In genomic region chr9:88242530-88242929, GRCm38 (mm10) we compare ENCODE assay signal across 20 mouse cellular contexts.
A peak's percentile ranks its signal among the peaks of the same experiment; 100 is the strongest.
DNase-seq lines count a peak whose midpoint lies in the region; ATAC-seq and TF ChIP-seq lines count a peak whose summit lies in the region.
"Had no signal": no experiment of that assay in that cellular context is flagged by ENCODE, and none has a peak within 500 bp of the region (broad histone marks: within the 10 kb centered on the region; RNA-seq: fewer than 3 reads in every experiment).

No protein-coding gene starts in this region.

- 0 out of 2 replicates have a peak, but pooled peaks cover 2% of the 10 kb centered on the region for H3K4me1 ChIP-seq in lung, adult 2 months (ENCODE audit: control insufficient read depth, insufficient read depth, low read length)
- peaks cover 4% of the 10 kb centered on the region; the same call in 1 of the 2 replicates for H3K4me1 ChIP-seq in hindbrain, embryonic 14.5 days (replicated peaks; ENCODE audit: control insufficient read depth, insufficient read depth, low read length)

- peak; percentile 14 to 55 for DNase-seq in lung, adult 18-20 months
- peak; percentile 26 for DNase-seq in lung, adult 2 months
- peak; percentile 32 for DNase-seq in lung, postnatal 14 days
- DNase-seq in lung, postnatal 4 days, result peak; percentile 19 to 25
- no peak for DNase-seq in hindbrain, embryonic 14.5 days (ENCODE audit: low spot score)
- DNase-seq in Muller cell, postnatal 12 days (ENCODE audit: inconsistent ontology term), result no peak
- DNase-seq: adrenal gland, adult 8-10 months; adrenal gland, postnatal 25 days; cerebellum, adult 11-12 months; cerebellum, adult 8-10 months; cerebellum, postnatal 10 days; gastrocnemius, postnatal 10 days; gastrocnemius, postnatal 36 days; heart, adult 2 months; heart, postnatal 14 days; heart, postnatal 4 days had no signal

- no peaks in the 10 kb centered on the region for H3K27me3 ChIP-seq in hindbrain, embryonic 14.5 days (ENCODE audit: control insufficient read depth, insufficient read depth, low read length)
- H3K27me3 ChIP-seq: forebrain, embryonic 13.5 days; heart, embryonic 13.5 days had no signal

- TF ChIP-seq POLR2A in lung, adult 2 months (IDR thresholded peaks at IDR 0.05; ENCODE audit: borderline replicate concordance, extremely low read depth, low read depth, low read length), result no peak

- H3K4me3 ChIP-seq in lung, adult 2 months (replicated peaks; ENCODE audit: extremely low read depth, low read depth, low read length), result no peak overlapping the region
- no peak overlapping the region for H3K4me3 ChIP-seq in hindbrain, embryonic 14.5 days (replicated peaks; ENCODE audit: low read length)
- H3K4me3 ChIP-seq: forebrain, embryonic 10.5 days; forebrain, embryonic 13.5 days; heart, embryonic 10.5 days had no signal

- H3K27ac ChIP-seq in hindbrain, embryonic 14.5 days, result no peak overlapping the region
- H3K27ac ChIP-seq: forebrain, embryonic 10.5 days; forebrain, embryonic 13.5 days; heart, adult 2 months; heart, embryonic 10.5 days; heart, embryonic 13.5 days had no signal

- no peak overlapping the region for H3K9ac ChIP-seq in hindbrain, embryonic 14.5 days
- H3K9ac ChIP-seq: forebrain, embryonic 13.5 days; heart, embryonic 13.5 days had no signal

- 71% methylated on average over 7 of the region's 7 CpGs for WGBS in lung, adult 2 months
- 91% methylated on average over 7 of the region's 7 CpGs for WGBS in hindbrain, embryonic 14.5 days

- no peaks in the 10 kb centered on the region for H3K36me3 ChIP-seq in hindbrain, embryonic 14.5 days (replicated peaks; ENCODE audit: control insufficient read depth, insufficient read depth)
- H3K36me3 ChIP-seq: forebrain, embryonic 10.5 days; heart, embryonic 10.5 days; heart, embryonic 13.5 days had no signal

- TF ChIP-seq CTCF in lung, adult 2 months (IDR thresholded peaks at IDR 0.05; ENCODE audit: insufficient read depth, low read length), result no peak

- H3K9me3 ChIP-seq in hindbrain, embryonic 14.5 days (ENCODE audit: control insufficient read depth, low read length), result no peaks in the 10 kb centered on the region
- H3K9me3 ChIP-seq: forebrain, embryonic 10.5 days; forebrain, embryonic 13.5 days; heart, embryonic 10.5 days; heart, embryonic 13.5 days had no signal

- no peak overlapping the region for H3K4me2 ChIP-seq in hindbrain, embryonic 14.5 days (replicated peaks)

- no peak for ATAC-seq in hindbrain, embryonic 14.5 days (ENCODE audit: low FRiP score)

Comparison
In these comparisons a context has a peak if more than half of its experiments do, and no peak if none do; other contexts are left out.
1. DNase-seq: peak in lung, adult 18-20 months (2 of 2), lung, adult 2 months (single experiment), lung, postnatal 14 days (single experiment) and lung, postnatal 4 days (2 of 2); none in hindbrain, embryonic 14.5 days (single experiment) and Muller cell, postnatal 12 days (single experiment).